Mouse (Mus musculus): ENCODE results near the gene Sec22a. TPM values are rescaled to one million over a fixed set of nuclear protein-coding genes. Genes with fewer than 3 reads are reported as not detected.
A peak's percentile ranks its signal among the peaks of the same experiment; 100 is the strongest.

Sec22a gene
- polyA plus RNA-seq, 1 experiment: 22.6 TPM

DNA sequence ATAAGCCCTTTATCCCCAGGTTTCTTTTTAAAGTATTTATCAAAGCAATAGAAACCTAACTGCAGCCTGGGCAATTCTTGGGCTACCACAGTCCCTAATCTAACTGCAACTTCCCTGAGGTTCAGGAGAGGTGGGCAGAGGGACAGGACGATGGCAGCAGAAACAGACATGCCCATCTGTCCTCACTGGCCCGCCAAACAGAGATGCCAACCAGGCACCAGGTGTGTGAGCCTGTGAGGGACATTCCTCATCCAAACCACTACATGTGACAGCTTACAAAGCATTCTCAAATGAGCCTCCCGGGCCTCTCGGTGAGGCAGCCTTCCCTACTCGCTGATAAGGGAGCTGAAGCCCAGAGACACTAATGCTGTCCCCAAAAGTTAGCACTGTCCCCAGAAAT lies 76.5 kb downstream of the Sec22a start:
- TF ChIP-seq CTCF (IDR thresholded peaks at IDR 0.05; ENCODE audit: borderline replicate concordance, extremely low read depth, insufficient read depth, insufficient read length): no peak
- TF ChIP-seq POLR2A (IDR thresholded peaks at IDR 0.05; ENCODE audit: borderline replicate concordance, extremely low read depth, insufficient read depth, insufficient read length, poor library complexity, severe bottlenecking): no peak
- no peak for DNase-seq (ENCODE audit: low read depth)

DNA sequence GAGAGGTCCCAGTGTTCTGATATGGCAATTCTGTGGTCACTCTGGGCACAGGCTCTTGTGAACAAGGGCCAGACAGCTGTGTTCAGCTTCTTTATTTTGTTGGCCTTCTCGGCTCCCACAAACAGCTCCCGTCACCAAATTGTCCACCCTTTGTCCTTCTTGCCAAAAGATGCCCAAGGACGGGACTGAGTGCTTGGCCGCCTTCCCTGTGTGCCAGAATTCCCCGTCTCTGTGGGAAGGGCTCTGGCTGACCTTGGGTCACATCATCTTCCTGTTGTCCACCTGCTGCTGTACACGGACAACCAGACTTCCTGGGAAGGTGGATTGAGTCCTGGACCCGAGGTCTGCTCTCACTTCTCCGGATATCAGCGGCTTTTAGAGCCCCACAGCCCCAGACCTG lies 77.9 kb downstream of the Sec22a start:
- no peak for DNase-seq (ENCODE audit: low read depth)
- TF ChIP-seq POLR2A (IDR thresholded peaks at IDR 0.05; ENCODE audit: borderline replicate concordance, extremely low read depth, insufficient read depth, insufficient read length, poor library complexity, severe bottlenecking) (no peak), CTCF (IDR thresholded peaks at IDR 0.05; ENCODE audit: borderline replicate concordance, extremely low read depth, insufficient read depth, insufficient read length) (no peak)

DNA sequence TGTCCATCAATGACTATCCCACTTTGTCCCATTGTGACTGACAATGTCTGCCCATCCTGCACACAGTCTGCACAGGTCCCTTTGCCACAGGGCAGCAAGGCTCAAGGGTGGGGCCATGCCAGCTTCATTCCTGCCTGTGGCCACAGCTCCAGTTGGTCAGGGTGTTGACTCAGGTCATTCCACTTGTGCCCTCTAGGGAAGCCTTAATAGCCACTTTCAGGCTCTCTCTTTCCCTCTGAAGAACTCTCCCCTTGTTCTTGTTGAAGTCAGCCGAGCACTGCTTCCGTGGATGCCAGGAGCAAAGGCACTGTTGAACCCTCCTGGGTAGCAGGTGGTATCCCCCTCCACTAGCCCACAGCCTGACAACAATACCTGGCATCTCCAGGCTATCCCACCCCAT lies 81.3 kb downstream of the Sec22a start:
- no peak for TF ChIP-seq CTCF (IDR thresholded peaks at IDR 0.05; ENCODE audit: borderline replicate concordance, extremely low read depth, insufficient read depth, insufficient read length)
- no peak for TF ChIP-seq POLR2A (IDR thresholded peaks at IDR 0.05; ENCODE audit: borderline replicate concordance, extremely low read depth, insufficient read depth, insufficient read length, poor library complexity, severe bottlenecking)

DNA sequence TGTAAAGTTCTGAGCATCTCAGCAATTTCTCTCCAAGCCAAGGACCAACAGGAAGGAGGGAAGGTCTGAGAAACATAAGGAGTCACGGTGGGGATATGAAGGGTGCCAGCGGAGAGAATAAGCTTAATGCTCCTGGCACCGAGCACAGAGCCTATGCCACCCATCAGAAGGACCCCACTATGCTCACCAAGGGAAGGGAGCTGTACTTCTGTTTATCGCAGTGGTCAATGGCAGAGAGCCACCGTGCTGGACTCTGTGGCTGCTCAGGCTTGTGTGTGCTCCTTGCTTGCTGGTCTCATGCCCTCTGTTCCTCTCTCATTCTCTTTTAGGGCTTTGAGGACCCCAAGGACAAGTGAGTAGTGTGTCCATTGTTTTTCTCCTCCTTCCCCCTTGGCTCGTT lies 85.6 kb downstream of the Sec22a start:
- DNase-seq (ENCODE audit: low read depth): no peak
- TF ChIP-seq CTCF (IDR thresholded peaks at IDR 0.05; ENCODE audit: borderline replicate concordance, extremely low read depth, insufficient read depth, insufficient read length) (no peak), POLR2A (IDR thresholded peaks at IDR 0.05; ENCODE audit: borderline replicate concordance, extremely low read depth, insufficient read depth, insufficient read length, poor library complexity, severe bottlenecking) (no peak)

More for the DNA sequence above, 81.3 kb downstream of the Sec22a start:
- no peak for DNase-seq (ENCODE audit: low read depth)

DNA sequence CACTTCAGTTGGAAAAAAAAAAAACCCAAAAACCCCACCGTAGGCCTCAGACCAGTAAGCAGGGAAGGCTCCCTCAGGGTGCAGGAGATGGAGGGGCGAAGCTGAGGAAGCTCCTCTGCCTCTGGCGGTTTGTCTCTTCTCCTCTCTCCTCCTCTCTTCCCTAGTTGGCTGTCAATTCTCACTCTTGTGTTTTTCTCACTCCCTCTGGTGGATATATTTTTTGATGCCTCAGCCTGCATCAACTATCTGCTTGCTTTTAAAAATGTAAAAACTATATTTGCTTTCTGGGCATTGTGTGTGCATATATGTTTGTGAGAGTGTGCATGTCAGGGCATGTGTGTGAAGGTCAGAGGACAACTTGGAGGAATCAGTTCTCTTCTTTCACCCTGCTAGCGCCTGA lies 91.3 kb downstream of the Sec22a start:
- DNase-seq (ENCODE audit: low read depth): peak; percentile 44

DNA sequence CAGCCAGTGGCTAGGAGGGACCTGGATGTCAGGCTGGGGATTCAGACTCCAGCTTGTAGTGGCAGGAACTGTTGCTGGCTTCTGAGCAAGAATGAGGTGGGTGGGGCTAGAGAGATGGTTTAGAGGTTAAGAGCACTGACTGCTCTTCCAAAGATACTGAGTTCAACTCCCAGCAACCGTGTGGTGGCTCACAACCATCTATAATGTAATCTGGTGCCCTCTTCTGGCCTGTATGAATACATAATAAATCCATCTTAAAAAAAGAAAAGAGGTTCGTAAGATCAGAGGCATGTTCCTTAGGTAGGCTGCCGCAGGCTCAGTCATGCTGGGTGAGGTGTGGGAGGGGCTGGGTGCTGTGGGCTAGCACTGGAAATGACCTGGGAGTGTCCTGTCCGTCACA lies 92.1 kb downstream of the Sec22a start:
- peak; percentile 44 for DNase-seq (ENCODE audit: low read depth)
- no peak for TF ChIP-seq POLR2A (IDR thresholded peaks at IDR 0.05; ENCODE audit: borderline replicate concordance, extremely low read depth, insufficient read depth, insufficient read length, poor library complexity, severe bottlenecking)
- TF ChIP-seq CTCF (IDR thresholded peaks at IDR 0.05; ENCODE audit: borderline replicate concordance, extremely low read depth, insufficient read depth, insufficient read length): peak; percentile 26; the same call in 1 of the 2 replicates

More for the DNA sequence above, 91.3 kb downstream of the Sec22a start:
- TF ChIP-seq POLR2A (IDR thresholded peaks at IDR 0.05; ENCODE audit: borderline replicate concordance, extremely low read depth, insufficient read depth, insufficient read length, poor library complexity, severe bottlenecking) (no peak), CTCF (IDR thresholded peaks at IDR 0.05; ENCODE audit: borderline replicate concordance, extremely low read depth, insufficient read depth, insufficient read length) (no peak)

DNA sequence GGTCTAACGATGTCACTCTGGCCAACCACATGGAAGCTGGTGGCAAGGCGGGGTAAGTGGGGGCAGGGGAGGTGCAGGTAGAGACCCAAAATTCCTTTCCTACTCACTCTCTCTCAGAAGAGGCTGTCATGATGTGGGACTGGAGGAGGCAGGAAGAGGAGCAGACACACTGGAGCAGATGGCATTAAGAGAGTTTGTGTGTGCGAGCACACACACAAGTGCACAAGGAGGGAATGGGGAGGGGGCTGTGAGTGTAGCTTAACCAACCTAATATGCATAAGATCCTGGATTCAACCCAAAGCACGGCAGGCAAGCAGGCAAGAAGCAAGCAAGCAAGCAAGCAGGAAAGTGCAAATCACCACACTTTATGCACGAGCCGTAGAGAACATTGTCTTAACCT lies 92.8 kb downstream of the Sec22a start:
- DNase-seq (ENCODE audit: low read depth): peak; percentile 82
- no peak for TF ChIP-seq POLR2A (IDR thresholded peaks at IDR 0.05; ENCODE audit: borderline replicate concordance, extremely low read depth, insufficient read depth, insufficient read length, poor library complexity, severe bottlenecking)
- TF ChIP-seq CTCF (IDR thresholded peaks at IDR 0.05; ENCODE audit: borderline replicate concordance, extremely low read depth, insufficient read depth, insufficient read length): no peak

DNA sequence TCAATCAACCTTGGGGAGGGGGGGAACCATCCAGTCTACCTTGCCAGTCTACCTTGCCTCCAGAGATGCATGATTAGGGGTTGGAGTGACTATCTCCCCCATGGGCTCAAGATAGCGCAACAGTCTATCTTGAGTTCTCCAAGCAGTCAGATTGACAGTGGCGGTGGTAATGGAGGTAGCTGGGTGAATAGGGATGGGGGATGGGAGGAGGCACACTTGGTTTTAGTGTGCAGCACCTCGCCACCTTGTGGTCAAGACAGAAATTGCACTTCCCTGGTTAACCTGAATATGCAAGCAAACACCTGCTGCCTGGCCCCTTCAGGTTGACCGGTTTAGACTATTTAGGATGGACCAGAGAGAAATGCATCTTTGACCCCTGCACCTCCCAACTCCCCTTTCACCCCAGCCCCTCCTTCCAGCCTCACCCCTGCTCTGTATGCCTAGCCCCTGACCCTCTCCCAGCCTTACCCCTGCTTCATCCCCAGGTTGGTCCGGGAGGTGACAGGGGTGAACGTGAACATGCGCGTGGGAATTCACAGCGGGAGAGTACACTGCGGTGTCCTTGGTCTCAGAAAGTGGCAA lies 93.3 kb downstream of the Sec22a start:
- TF ChIP-seq CTCF (IDR thresholded peaks at IDR 0.05; ENCODE audit: borderline replicate concordance, extremely low read depth, insufficient read depth, insufficient read length) (peak; percentile 92), POLR2A (IDR thresholded peaks at IDR 0.05; ENCODE audit: borderline replicate concordance, extremely low read depth, insufficient read depth, insufficient read length, poor library complexity, severe bottlenecking) (no peak)
- peak; percentile 96 for DNase-seq (ENCODE audit: low read depth)

Other genes with a start within 250 kb of the Sec22a start
- 25.5 and 36.2 TPM in 2 replicates for gene Adcy5, start 209.0 kb downstream of the Sec22a start, polyA plus RNA-seq (2012; rRNA removed)
- gene Pdia5, start 127.0 kb upstream of the Sec22a start, polyA plus RNA-seq (2012; rRNA removed): 9.2 and 12.2 TPM in 2 replicates
- gene Sema5b, start 177.2 kb upstream of the Sec22a start, polyA plus RNA-seq (2012; rRNA removed): 68.2 and 68.8 TPM in 2 replicates